Mouse (Mus musculus): ENCODE results near the gene Arhgap28. TPM values are rescaled to one million over a fixed set of nuclear protein-coding genes. Genes with fewer than 3 reads are reported as not detected.

Gene Arhgap28
- total and polyA plus RNA-seq, 2 experiments from 2014 or later, result 3.6 to 8.6 TPM

DNA sequence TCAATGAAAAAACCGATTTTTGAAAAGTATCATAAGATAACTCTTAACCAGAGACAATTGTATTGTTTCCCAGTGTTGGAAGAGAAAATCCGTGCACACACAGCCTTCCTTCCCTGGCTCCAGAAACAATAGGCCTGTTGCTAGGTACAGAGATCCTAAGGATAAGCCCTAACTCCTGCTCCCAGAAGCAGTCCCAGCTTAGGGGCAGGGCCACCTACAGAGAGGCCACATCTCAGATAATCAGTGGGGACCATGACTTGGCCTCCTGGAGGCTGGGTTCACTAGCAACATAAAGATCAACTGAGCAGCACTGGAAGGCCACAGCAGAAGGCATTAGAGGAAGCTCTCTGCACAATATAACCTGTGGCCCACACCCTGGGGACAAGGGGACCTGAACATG is 27.5 kb downstream of the Arhgap28 start:
- 23% methylated on average over 2 of the region's 2 CpGs for WGBS
- Histone ChIP-seq H3K4me1 (ENCODE audit: insufficient read depth) (no peaks in the 10 kb centered on the region), H3K4me3 (ENCODE audit: low read depth, low read length) (no peak overlapping the region), H3K27me3 (ENCODE audit: insufficient read depth, low read length) (no peaks in the 10 kb centered on the region), H3K4me2 (ENCODE audit: low read depth) (no peak overlapping the region), H3K27ac (ENCODE audit: low read depth, low read length) (no peak overlapping the region), H3K9ac (no peak overlapping the region), H3K9me3 (ENCODE audit: low read length) (no peaks in the 10 kb centered on the region), H3K36me3 (ENCODE audit: insufficient read depth) (no peaks in the 10 kb centered on the region)
- ATAC-seq (no peak), DNase-seq (no peak)
- no peak for TF ChIP-seq CTCF (IDR thresholded peaks at IDR 0.05; ENCODE audit: low read depth)

DNA sequence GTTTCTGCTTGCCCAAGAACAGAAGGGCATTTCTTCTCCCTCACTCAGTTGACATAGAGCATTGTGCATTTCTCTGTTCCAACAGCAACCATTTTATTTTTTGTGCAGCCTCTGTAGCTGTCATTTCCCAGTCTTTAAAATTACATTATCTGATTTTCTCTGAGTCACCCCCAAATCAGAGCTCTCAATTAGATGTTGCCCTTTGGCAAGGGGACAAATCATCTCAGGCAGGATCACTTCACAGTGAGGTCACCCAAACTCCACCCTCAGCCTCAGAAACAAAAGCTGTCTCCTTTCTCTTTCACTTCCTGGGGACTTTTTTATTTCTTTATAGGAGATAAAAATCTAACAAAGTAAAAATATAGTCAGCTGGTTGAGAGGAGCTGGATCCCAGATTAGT is 27.9 kb downstream of the Arhgap28 start:
- Histone ChIP-seq H3K9me3 (ENCODE audit: low read length) (no peaks in the 10 kb centered on the region), H3K27ac (ENCODE audit: low read depth, low read length) (no peak overlapping the region), H3K4me1 (ENCODE audit: insufficient read depth) (no peaks in the 10 kb centered on the region), H3K4me2 (ENCODE audit: low read depth) (no peak overlapping the region), H3K4me3 (ENCODE audit: low read depth, low read length) (no peak overlapping the region), H3K36me3 (ENCODE audit: insufficient read depth) (no peaks in the 10 kb centered on the region), H3K27me3 (ENCODE audit: insufficient read depth, low read length) (no peaks in the 10 kb centered on the region), H3K9ac (no peak overlapping the region)
- DNase-seq, result no peak
- no peak for ATAC-seq
- no peak for TF ChIP-seq CTCF (IDR thresholded peaks at IDR 0.05; ENCODE audit: low read depth)

DNA sequence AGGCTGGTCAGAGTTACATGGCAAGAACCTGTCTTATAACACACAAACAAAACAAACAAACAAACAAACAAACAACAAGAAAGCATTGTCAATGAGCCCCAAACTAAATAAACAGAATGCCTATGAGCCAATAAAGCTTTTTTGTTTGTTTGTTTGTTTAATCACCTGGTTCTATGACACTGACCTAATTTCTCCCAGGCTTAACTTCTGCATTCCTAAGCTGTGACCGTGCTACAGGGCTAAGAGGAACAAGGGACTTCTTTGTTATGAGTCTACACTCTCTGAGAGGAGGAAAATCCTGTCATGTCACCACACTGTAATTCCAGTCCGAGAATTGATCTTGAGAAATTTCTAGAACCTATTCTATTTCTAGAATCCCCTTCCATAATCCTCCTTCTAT is 29.2 kb downstream of the Arhgap28 start:
- WGBS, result 52% methylated on average over 2 of the region's 2 CpGs
- H3K9me3 ChIP-seq (ENCODE audit: low read length), result no peaks in the 10 kb centered on the region
- H3K27ac ChIP-seq (ENCODE audit: low read depth, low read length), result no peak overlapping the region
- no peak for DNase-seq
- no peak overlapping the region for H3K4me2 ChIP-seq (ENCODE audit: low read depth)
- no peak for ATAC-seq
- no peaks in the 10 kb centered on the region for H3K4me1 ChIP-seq (ENCODE audit: insufficient read depth)
- H3K4me3 ChIP-seq (ENCODE audit: low read depth, low read length), result no peak overlapping the region
- H3K9ac ChIP-seq, result no peak overlapping the region
- H3K36me3 ChIP-seq (ENCODE audit: insufficient read depth), result no peaks in the 10 kb centered on the region
- no peaks in the 10 kb centered on the region for H3K27me3 ChIP-seq (ENCODE audit: insufficient read depth, low read length)
- TF ChIP-seq CTCF (IDR thresholded peaks at IDR 0.05; ENCODE audit: low read depth), result no peak

GRCm38 (mm10) chr17:67966853-67967540 is 36.9 kb downstream of the Arhgap28 start:
- DNase-seq, result peak; percentile 29
- no peaks in the 10 kb centered on the region for H3K27me3 ChIP-seq (ENCODE audit: insufficient read depth, low read length)
- no peak for TF ChIP-seq CTCF (IDR thresholded peaks at IDR 0.05; ENCODE audit: low read depth)
- no peaks in the 10 kb centered on the region for H3K4me1 ChIP-seq (ENCODE audit: insufficient read depth)
- no peaks in the 10 kb centered on the region for H3K9me3 ChIP-seq (ENCODE audit: low read length)
- no peak overlapping the region for H3K4me3 ChIP-seq (ENCODE audit: low read depth, low read length)
- peak; percentile 56 for ATAC-seq
- no peak overlapping the region for H3K4me2 ChIP-seq (ENCODE audit: low read depth)
- 70% methylated on average over 8 of the region's 8 CpGs for WGBS
- H3K36me3 ChIP-seq (ENCODE audit: insufficient read depth), result no peaks in the 10 kb centered on the region
- H3K9ac ChIP-seq, result no peak overlapping the region
- H3K27ac ChIP-seq (ENCODE audit: low read depth, low read length), result no peak overlapping the region

DNA sequence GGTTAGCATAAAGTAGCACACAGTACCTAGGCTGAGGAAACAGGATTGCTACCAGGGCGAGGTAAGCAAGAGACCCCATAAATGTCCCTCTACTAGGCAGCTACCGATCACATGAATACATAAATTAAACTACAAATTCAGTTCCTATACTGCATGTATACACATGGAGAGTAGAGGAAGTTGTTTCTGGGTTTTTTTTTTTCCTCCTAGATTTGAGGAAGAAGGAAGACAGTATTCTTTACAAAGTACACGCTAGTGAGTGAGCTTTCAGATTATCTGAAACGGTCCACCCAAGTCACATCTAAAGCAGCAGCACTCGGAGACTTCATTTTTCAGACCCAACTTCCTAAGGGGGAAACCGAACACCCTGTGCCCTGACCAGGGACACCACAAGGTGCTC is 41.1 kb downstream of the Arhgap28 start:
- H3K9ac ChIP-seq, result no peak overlapping the region
- H3K27me3 ChIP-seq (ENCODE audit: insufficient read depth, low read length), result no peaks in the 10 kb centered on the region
- no peak overlapping the region for H3K4me2 ChIP-seq (ENCODE audit: low read depth)
- DNase-seq, result no peak
- WGBS, result 94% methylated on average over 6 of the region's 6 CpGs
- no peak overlapping the region for H3K4me3 ChIP-seq (ENCODE audit: low read depth, low read length)
- no peaks in the 10 kb centered on the region for H3K9me3 ChIP-seq (ENCODE audit: low read length)
- H3K27ac ChIP-seq (ENCODE audit: low read depth, low read length), result no peak overlapping the region
- H3K36me3 ChIP-seq (ENCODE audit: insufficient read depth), result no peaks in the 10 kb centered on the region
- H3K4me1 ChIP-seq (ENCODE audit: insufficient read depth), result no peaks in the 10 kb centered on the region
- no peak for TF ChIP-seq CTCF (IDR thresholded peaks at IDR 0.05; ENCODE audit: low read depth)
- no peak for ATAC-seq

DNA sequence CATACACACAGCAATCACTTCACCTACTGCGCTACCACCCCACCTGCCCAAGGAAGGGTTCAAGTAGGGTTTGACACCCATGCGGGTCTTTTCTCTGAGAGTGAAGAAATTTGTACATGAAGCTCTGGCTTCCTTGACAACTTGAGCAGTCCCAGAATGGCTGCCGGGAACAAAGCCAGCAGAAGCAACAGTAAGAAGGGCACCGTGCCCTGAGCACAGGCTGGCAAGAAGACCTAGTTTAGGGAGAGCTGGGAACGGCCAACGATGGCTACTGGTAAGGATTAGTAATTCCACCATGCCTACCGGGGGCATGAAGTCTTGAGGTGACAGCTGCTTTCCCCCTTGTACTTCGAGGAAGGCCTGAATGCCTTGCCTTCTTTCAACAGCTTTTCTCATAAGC is 41.9 kb downstream of the Arhgap28 start:
- H3K27ac ChIP-seq (ENCODE audit: low read depth, low read length), result 0 out of 2 replicates have a peak overlapping the region, but pooled peaks have one; percentile 16
- DNase-seq, result peak; percentile 80
- no peaks in the 10 kb centered on the region for H3K36me3 ChIP-seq (ENCODE audit: insufficient read depth)
- no peak overlapping the region for H3K9ac ChIP-seq
- H3K4me1 ChIP-seq (ENCODE audit: insufficient read depth), result no peaks in the 10 kb centered on the region
- peak; percentile 40; the same call in 1 of the 2 replicates for ATAC-seq
- H3K4me2 ChIP-seq (ENCODE audit: low read depth), result no peak overlapping the region
- no peak for TF ChIP-seq CTCF (IDR thresholded peaks at IDR 0.05; ENCODE audit: low read depth)
- H3K9me3 ChIP-seq (ENCODE audit: low read length), result no peaks in the 10 kb centered on the region
- WGBS, result 57% methylated on average over 8 of the region's 8 CpGs
- H3K4me3 ChIP-seq (ENCODE audit: low read depth, low read length), result no peak overlapping the region
- H3K27me3 ChIP-seq (ENCODE audit: insufficient read depth, low read length), result no peaks in the 10 kb centered on the region

GRCm38 (mm10) chr17:67958909-67959308 is 45.0 kb downstream of the Arhgap28 start:
- Histone ChIP-seq H3K4me1 (ENCODE audit: insufficient read depth) (no peaks in the 10 kb centered on the region), H3K27me3 (ENCODE audit: insufficient read depth, low read length) (no peaks in the 10 kb centered on the region), H3K27ac (ENCODE audit: low read depth, low read length) (no peak overlapping the region), H3K4me3 (ENCODE audit: low read depth, low read length) (no peak overlapping the region), H3K9me3 (ENCODE audit: low read length) (no peaks in the 10 kb centered on the region), H3K4me2 (ENCODE audit: low read depth) (no peak overlapping the region), H3K9ac (no peak overlapping the region), H3K36me3 (ENCODE audit: insufficient read depth) (no peaks in the 10 kb centered on the region)
- TF ChIP-seq CTCF (IDR thresholded peaks at IDR 0.05; ENCODE audit: low read depth), result no peak
- WGBS, result 88% methylated on average over 7 of the region's 7 CpGs
- DNase-seq (no peak), ATAC-seq (no peak)

Measured in forebrain, postnatal 0 days (tissue).